Mouse (Mus musculus): Measurements from ENCODE around the gene Fubp1. TPM values are rescaled to one million over a fixed set of nuclear protein-coding genes. Genes with fewer than 3 reads are reported as not detected.
"Not testable (repeated sequence)": the region's sequence is repeated elsewhere in the genome, so short reads cannot be mapped to it uniquely, and the experiment has no call there.

The Fubp1 gene
- total and polyA plus RNA-seq, 2 experiments from 2014 or later = 130 to 139 TPM

DNA sequence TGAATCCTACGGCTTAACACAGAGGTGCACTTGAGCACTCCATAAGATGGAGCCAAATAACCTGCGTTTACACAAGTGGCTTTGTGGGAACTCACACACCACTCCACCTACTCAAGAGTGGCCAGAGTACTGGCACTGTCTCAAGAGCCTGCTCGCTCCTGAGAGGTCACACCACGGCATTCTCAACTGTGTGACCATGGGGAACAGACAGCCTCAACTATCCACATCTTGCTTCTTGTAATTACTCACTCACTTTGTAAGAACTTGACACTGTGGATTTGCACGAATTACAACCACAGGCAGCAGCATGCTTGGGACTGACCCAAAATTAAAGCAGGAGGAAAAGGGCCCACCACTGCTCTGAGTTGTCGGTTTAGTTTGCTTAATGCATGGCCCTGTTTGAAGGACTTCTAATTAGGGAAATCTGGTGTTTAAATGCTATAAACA lies 18.4 kb upstream of the Fubp1 start:
- no peak for ATAC-seq
- no peak for TF ChIP-seq CTCF (IDR thresholded peaks at IDR 0.05; ENCODE audit: low read depth)
- Histone ChIP-seq H3K27ac (peak overlapping the region; percentile 60; the same call in 1 of the 2 replicates), H3K4me2 (ENCODE audit: low read depth, low read length) (peak overlapping the region; percentile 74), H3K27me3 (ENCODE audit: insufficient read depth, low read length) (no peaks in the 10 kb centered on the region), H3K36me3 (ENCODE audit: insufficient read depth, low read length) (no peaks in the 10 kb centered on the region), H3K4me3 (ENCODE audit: low read length) (peak overlapping the region; percentile 48), H3K9ac (replicated peaks; ENCODE audit: low read length) (peak overlapping the region; percentile 47), H3K9me3 (ENCODE audit: low read length) (no peaks in the 10 kb centered on the region), H3K4me1 (ENCODE audit: insufficient read depth, low read length) (peaks cover 4% of the 10 kb centered on the region; the same call in 1 of the 2 replicates)
- DNase-seq (ENCODE audit: low spot score) = peak; percentile 34
- WGBS = 9% methylated on average over 6 of the region's 6 CpGs

DNA sequence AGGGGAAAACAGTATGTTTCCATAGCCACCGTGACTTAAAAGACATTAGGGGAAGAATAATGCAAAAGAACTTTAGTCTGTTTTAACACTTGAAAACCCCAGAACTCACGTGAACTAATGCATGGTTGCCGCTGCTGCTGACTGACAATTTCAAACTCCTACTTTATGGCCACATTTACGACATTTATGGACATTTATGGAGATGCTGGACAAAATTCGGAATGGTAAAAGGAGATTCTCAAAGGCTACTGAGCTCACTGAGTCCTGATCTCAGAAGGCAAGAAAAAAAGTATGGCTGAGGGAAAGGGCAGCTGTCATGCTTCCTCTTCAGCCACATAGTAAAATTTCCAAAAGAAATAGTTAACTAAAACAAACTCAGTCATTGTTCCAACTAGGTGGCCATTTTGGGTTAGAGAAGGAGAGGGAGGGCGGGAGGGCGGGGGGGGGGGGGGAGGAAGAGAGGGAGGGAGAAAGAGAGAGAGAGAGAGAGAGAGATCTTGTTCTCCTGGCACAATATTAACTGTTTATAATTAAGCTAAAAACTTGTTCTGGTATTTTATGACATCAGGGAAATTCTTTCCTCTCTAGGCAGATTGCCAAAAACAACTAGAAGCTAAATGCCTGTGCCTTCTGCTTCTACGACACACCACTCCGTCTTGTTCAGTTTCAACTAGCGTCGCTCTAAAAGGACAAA lies 17.8 kb upstream of the Fubp1 start:
- 25% methylated on average over 9 of the region's 11 CpGs for WGBS
- DNase-seq (ENCODE audit: low spot score) = peak; percentile 59

DNA sequence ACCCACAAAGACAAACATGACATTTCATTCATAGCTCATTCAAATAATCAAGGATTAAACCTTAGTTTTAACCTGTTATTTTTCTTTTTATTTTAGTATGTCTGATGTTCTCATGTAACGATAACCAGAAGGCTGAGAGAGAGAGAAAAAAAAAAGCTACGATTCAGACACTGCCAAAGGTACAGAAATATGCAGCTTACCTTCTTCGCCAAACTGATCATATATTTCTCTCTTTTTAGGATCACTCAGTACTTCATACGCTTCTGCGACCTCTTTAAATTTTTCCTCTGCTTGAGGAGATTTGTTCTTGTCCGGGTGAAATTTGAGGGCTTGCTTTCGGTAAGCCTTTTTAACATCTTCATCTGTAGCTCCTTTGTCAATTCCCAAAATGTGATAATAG lies 17.0 kb upstream of the Fubp1 start:
- Histone ChIP-seq H3K4me3 (ENCODE audit: low read length) (peak overlapping the region; percentile 59), H3K36me3 (ENCODE audit: insufficient read depth, low read length) (no peaks in the 10 kb centered on the region), H3K9me3 (ENCODE audit: low read length) (no peaks in the 10 kb centered on the region), H3K4me1 (ENCODE audit: insufficient read depth, low read length) (peaks cover 4% of the 10 kb centered on the region; the same call in 1 of the 2 replicates), H3K9ac (replicated peaks; ENCODE audit: low read length) (peak overlapping the region; percentile 56), H3K27ac (peak overlapping the region; percentile 77), H3K27me3 (ENCODE audit: insufficient read depth, low read length) (no peaks in the 10 kb centered on the region), H3K4me2 (ENCODE audit: low read depth, low read length) (peak overlapping the region; percentile 74)
- DNase-seq (ENCODE audit: low spot score) (no peak), ATAC-seq (no peak)
- WGBS = 4% methylated on average over 7 of the region's 7 CpGs
- TF ChIP-seq CTCF (IDR thresholded peaks at IDR 0.05; ENCODE audit: low read depth) = no peak

More for the DNA sequence above, 17.8 kb upstream of the Fubp1 start:
- Histone ChIP-seq H3K27me3 (ENCODE audit: insufficient read depth, low read length) (no peaks in the 10 kb centered on the region), H3K4me1 (ENCODE audit: insufficient read depth, low read length) (peaks cover 4% of the 10 kb centered on the region; the same call in 1 of the 2 replicates), H3K4me2 (ENCODE audit: low read depth, low read length) (peak overlapping the region; percentile 74), H3K36me3 (ENCODE audit: insufficient read depth, low read length) (no peaks in the 10 kb centered on the region), H3K4me3 (ENCODE audit: low read length) (peak overlapping the region; percentile 48), H3K9me3 (ENCODE audit: low read length) (no peaks in the 10 kb centered on the region), H3K9ac (replicated peaks; ENCODE audit: low read length) (peak overlapping the region; percentile 47), H3K27ac (peak overlapping the region; percentile 60; the same call in 1 of the 2 replicates)
- 0 out of 2 replicates have a peak, but pooled peaks have one; percentile 27 for ATAC-seq
- no peak for TF ChIP-seq CTCF (IDR thresholded peaks at IDR 0.05; ENCODE audit: low read depth)

DNA sequence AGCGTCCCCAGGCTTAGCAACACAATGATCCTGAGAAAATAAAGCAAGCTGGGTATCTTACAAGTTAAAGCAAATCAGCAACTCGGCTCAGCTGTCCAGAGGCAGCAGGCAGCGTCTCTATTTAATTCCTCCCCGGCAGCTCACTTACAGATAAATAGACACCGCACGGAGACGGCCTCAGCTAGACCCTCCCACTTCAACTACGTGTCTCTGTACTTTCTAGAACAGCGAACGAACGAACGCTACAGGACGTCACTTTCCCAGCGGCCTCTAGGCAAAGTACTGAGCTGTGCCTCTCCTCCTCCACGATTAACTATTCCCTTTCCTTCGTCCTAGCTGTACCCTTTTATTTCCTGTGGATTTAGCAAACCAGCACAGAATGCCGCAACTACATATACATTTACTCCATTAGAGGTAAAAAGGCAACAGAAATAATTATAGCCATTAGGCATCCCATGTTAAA lies 16.6 kb upstream of the Fubp1 start:
- ATAC-seq = peak; percentile 99
- under 1% methylated on average over 17 of the region's 17 CpGs for WGBS
- no peaks in the 10 kb centered on the region for H3K9me3 ChIP-seq (ENCODE audit: low read length)

DNA sequence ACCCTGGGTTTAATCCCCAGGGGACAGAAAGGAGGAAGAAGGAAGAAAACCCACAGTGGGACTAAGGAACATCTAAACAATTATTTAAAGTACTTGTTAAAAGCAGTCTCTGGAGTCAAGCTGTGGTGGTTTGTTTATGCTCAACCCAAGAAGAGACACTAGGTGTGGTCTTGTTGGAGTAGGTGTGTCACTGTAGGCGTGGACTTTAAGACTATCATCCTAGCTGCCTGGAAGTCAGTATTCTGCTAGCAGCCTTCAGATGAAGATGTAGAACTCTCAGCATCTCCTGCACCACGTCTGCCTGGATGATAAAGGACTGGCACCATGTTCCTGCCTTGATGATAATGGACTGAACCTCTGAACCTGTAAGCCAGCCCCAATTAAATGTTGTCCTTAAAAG lies 13.0 kb upstream of the Fubp1 start:
- not testable (repeated sequence) for H3K4me2 ChIP-seq (ENCODE audit: low read depth, low read length); ATAC-seq
- WGBS = 39% methylated on average over 2 of the region's 2 CpGs

More for the DNA sequence above, 16.6 kb upstream of the Fubp1 start:
- Histone ChIP-seq H3K36me3 (ENCODE audit: insufficient read depth, low read length) (no peaks in the 10 kb centered on the region), H3K27ac (peak overlapping the region; percentile 77), H3K4me1 (ENCODE audit: insufficient read depth, low read length) (peaks cover 4% of the 10 kb centered on the region; the same call in 1 of the 2 replicates), H3K4me3 (ENCODE audit: low read length) (peak overlapping the region; percentile 59), H3K27me3 (ENCODE audit: insufficient read depth, low read length) (no peaks in the 10 kb centered on the region), H3K9ac (replicated peaks; ENCODE audit: low read length) (peak overlapping the region; percentile 56), H3K4me2 (ENCODE audit: low read depth, low read length) (peak overlapping the region; percentile 74)
- TF ChIP-seq CTCF (IDR thresholded peaks at IDR 0.05; ENCODE audit: low read depth) = peak; percentile 27
- peak; percentile 95 for DNase-seq (ENCODE audit: low spot score)

DNA sequence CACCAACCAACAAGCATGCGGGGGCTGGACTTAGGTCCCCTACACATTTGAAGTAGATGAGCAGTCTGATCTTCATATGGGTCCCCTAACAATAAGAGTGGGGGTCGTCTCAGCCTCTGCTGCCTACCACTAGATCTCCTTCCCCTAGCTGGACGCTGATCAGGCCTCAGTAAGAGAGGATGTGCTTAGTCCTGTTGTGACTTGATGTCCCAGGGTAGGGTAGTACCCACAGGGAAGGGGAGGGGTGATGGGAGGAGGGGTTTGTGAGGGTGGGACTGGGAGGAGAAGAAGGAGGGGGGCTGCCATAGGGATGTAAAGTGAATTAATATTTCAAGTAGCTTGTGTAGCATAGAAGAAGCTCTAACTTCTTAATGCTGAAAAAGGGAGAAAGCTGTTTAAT lies 11.1 kb upstream of the Fubp1 start:
- 69% methylated on average over 3 of the region's 3 CpGs for WGBS
- Histone ChIP-seq H3K36me3 (ENCODE audit: insufficient read depth, low read length) (no peaks in the 10 kb centered on the region), H3K4me2 (ENCODE audit: low read depth, low read length) (no peak overlapping the region), H3K9ac (replicated peaks; ENCODE audit: low read length) (no peak overlapping the region), H3K27me3 (ENCODE audit: insufficient read depth, low read length) (no peaks in the 10 kb centered on the region), H3K27ac (no peak overlapping the region), H3K4me1 (ENCODE audit: insufficient read depth, low read length) (no peaks in the 10 kb centered on the region), H3K9me3 (ENCODE audit: low read length) (no peaks in the 10 kb centered on the region), H3K4me3 (ENCODE audit: low read length) (no peak overlapping the region)
- no peak for TF ChIP-seq CTCF (IDR thresholded peaks at IDR 0.05; ENCODE audit: low read depth)
- ATAC-seq = no peak
- DNase-seq (ENCODE audit: low spot score) = no peak

More for the DNA sequence above, 13.0 kb upstream of the Fubp1 start:
- not testable (repeated sequence) for DNase-seq (ENCODE audit: low spot score); H3K9ac ChIP-seq (replicated peaks; ENCODE audit: low read length); H3K27me3 ChIP-seq (ENCODE audit: insufficient read depth, low read length); H3K36me3 ChIP-seq (ENCODE audit: insufficient read depth, low read length); H3K9me3 ChIP-seq (ENCODE audit: low read length); H3K27ac ChIP-seq; H3K4me3 ChIP-seq (ENCODE audit: low read length); H3K4me1 ChIP-seq (ENCODE audit: insufficient read depth, low read length)

DNA sequence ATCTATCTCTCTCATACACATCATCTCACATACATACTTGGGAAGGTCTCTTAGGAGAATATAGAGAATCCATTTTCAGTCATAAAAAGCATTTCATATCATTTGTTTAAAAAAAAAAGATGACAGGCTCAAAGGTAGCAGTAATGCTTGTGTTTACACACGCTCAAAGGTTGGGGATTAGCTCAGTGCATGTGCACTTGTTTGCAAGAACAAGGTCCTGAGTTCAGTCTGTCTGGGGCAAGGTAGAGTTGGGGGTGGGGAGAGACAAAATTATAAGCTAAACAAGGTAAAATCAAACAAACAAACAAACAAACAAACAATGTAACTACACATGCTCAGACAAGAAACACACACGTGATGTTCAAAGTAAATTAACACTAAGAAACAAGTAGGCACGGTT lies 9.0 kb upstream of the Fubp1 start:
- no peaks in the 10 kb centered on the region for H3K9me3 ChIP-seq (ENCODE audit: low read length)
- H3K4me1 ChIP-seq (ENCODE audit: insufficient read depth, low read length) = no peaks in the 10 kb centered on the region
- TF ChIP-seq CTCF (IDR thresholded peaks at IDR 0.05; ENCODE audit: low read depth) = no peak
- no peaks in the 10 kb centered on the region for H3K27me3 ChIP-seq (ENCODE audit: insufficient read depth, low read length)
- H3K27ac ChIP-seq = no peak overlapping the region
- H3K9ac ChIP-seq (replicated peaks; ENCODE audit: low read length) = no peak overlapping the region
- no peak overlapping the region for H3K4me3 ChIP-seq (ENCODE audit: low read length)
- H3K36me3 ChIP-seq (ENCODE audit: insufficient read depth, low read length) = no peaks in the 10 kb centered on the region
- no peak overlapping the region for H3K4me2 ChIP-seq (ENCODE audit: low read depth, low read length)
- DNase-seq (ENCODE audit: low spot score) (no peak), ATAC-seq (no peak)
- 94% methylated on average over 3 of the region's 3 CpGs for WGBS

Measured in hindbrain, postnatal 0 days (tissue).